ENCODE assay signal across 31 mouse cellular contexts in the genomic region with DNA sequence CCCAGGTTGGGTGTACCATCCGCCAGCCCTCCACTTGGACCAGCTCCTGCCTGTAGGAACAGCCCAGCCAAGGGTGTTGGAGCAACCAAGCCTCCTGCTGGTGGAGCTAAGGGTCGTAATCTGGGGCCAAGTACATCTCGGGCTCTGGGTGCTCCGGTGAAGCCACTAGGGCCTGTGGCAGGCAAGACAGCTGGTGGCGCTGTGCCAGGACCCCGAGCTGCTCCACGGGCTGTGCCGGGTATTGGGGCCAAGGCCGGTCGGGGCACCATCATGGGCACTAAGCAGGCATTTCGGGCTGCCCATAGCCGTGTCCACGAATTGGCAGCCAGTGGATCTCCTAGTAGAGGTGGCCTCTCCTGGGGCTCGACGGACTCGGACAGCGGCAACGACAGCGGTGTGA. TPM values are rescaled to one million over a fixed set of nuclear protein-coding genes. Genes with fewer than 3 reads are reported as not detected.
DNase-seq lines count a peak whose midpoint lies in the region; ATAC-seq and TF ChIP-seq lines count a peak whose summit lies in the region.
"Had no signal": no experiment of that assay in that cellular context is flagged by ENCODE, and none has a peak within 500 bp of the region (broad histone marks: within the 10 kb centered on the region; RNA-seq: fewer than 3 reads in every experiment).

No protein-coding gene starts in this region.

- no peaks in the 10 kb centered on the region for H3K4me1 ChIP-seq in kidney, adult 2 months (ENCODE audit: control insufficient read depth, insufficient read depth, low read length)
- H3K4me1 ChIP-seq in G1E (ENCODE audit: insufficient read depth, low read depth, low read length): no peaks in the 10 kb centered on the region; the same call in 1 of the 2 replicates
- H3K4me1 ChIP-seq in limb, embryonic 10.5 days: peaks cover 38% of the 10 kb centered on the region
- H3K4me1 ChIP-seq: liver, embryonic 15.5 days had no signal

- peak; percentile 60 for DNase-seq in adrenal gland, postnatal 10 days
- no peak for DNase-seq in adrenal gland, adult 8-10 months
- peak; percentile 11 to 34 for DNase-seq in kidney, postnatal 25 days
- no peak for DNase-seq in kidney, adult 2 months
- DNase-seq in G1E (ENCODE audit: low spot score): no peak
- DNase-seq in limb, embryonic 10.5 days (ENCODE audit: low spot score): no peak
- DNase-seq in embryo, embryonic 11 days: no peak
- DNase-seq: cerebellum, adult 11 months; cerebellum, adult 9-11 months; forebrain, postnatal 0 days; kidney, adult 11 months; kidney, postnatal 36 days; lung, embryonic 14.5 days; lung, postnatal 14 days; right cerebral cortex, adult 18-20 months; spleen, adult 18-20 months; thymus, adult 2 months; thymus, postnatal 36 days had no signal

- no peak for ATAC-seq in G1E (ENCODE audit: extremely low read depth, insufficient number of reproducible peaks, low FRiP score, poor library complexity, severe bottlenecking)
- ATAC-seq: forebrain, postnatal 0 days; inflammation-experienced regulatory T-cells, adult 6 months; midbrain, embryonic 16.5 days had no signal

- H3K36me3 ChIP-seq in kidney, adult 2 months (ENCODE audit: control insufficient read depth, insufficient read depth, low read length): no peaks in the 10 kb centered on the region
- no peaks in the 10 kb centered on the region for H3K36me3 ChIP-seq in G1E (replicated peaks)
- H3K36me3 ChIP-seq in limb, embryonic 10.5 days: peaks cover 79% of the 10 kb centered on the region
- H3K36me3 ChIP-seq: heart, embryonic 15.5 days; liver, embryonic 15.5 days had no signal

- no peak overlapping the region for H3K27ac ChIP-seq in kidney, adult 2 months (ENCODE audit: insufficient read depth, low read depth, low read length)
- H3K27ac ChIP-seq in limb, embryonic 10.5 days: peak overlapping the region; percentile 25
- H3K27ac ChIP-seq: heart, embryonic 10.5 days; heart, embryonic 15.5 days; hindbrain, embryonic 12.5 days; kidney, embryonic 15.5 days; layer of hippocampus, adult 2 months; limb, embryonic 12.5 days; liver, embryonic 15.5 days had no signal

- WGBS in kidney, adult 2 months: 97% methylated on average over 19 of the region's 19 CpGs
- 95% methylated on average over 19 of the region's 19 CpGs for WGBS in limb, embryonic 10.5 days

- H3K4me3 ChIP-seq in kidney, adult 2 months (ENCODE audit: insufficient read depth, low read depth, low read length): no peak overlapping the region
- 0 out of 2 replicates have a peak overlapping the region, but pooled peaks have one; percentile 10 for H3K4me3 ChIP-seq in G1E (ENCODE audit: low read depth, low read length)
- H3K4me3 ChIP-seq in limb, embryonic 10.5 days: no peak overlapping the region
- H3K4me3 ChIP-seq: erythroblast, embryonic 14.5 days; heart, embryonic 10.5 days; heart, embryonic 15.5 days; hindbrain, embryonic 12.5 days; kidney, embryonic 15.5 days; layer of hippocampus, adult 2 months; limb, embryonic 12.5 days; liver, embryonic 15.5 days had no signal

- H3K9me3 ChIP-seq in G1E (replicated peaks): peaks cover 31% of the 10 kb centered on the region
- no peaks in the 10 kb centered on the region for H3K9me3 ChIP-seq in limb, embryonic 10.5 days (replicated peaks)
- H3K9me3 ChIP-seq: heart, embryonic 10.5 days; heart, embryonic 15.5 days; kidney, embryonic 15.5 days; limb, embryonic 12.5 days; liver, embryonic 15.5 days had no signal

- no peak for TF ChIP-seq CTCF in kidney, adult 2 months (conservative IDR thresholded peaks at IDR 0.05; ENCODE audit: insufficient read depth, insufficient read length, low read depth, low read length)
- no peak for TF ChIP-seq CTCF in G1E (IDR thresholded peaks at IDR 0.05; ENCODE audit: low read depth, low read length)

- H3K27me3 ChIP-seq in kidney, adult 2 months (replicated peaks; ENCODE audit: control insufficient read depth, insufficient read depth, low read length): no peaks in the 10 kb centered on the region
- no peaks in the 10 kb centered on the region; the same call in 1 of the 2 replicates for H3K27me3 ChIP-seq in G1E (ENCODE audit: insufficient read depth, low read length)
- H3K27me3 ChIP-seq in limb, embryonic 10.5 days (ENCODE audit: low read depth, poor library complexity, severe bottlenecking): no peaks in the 10 kb centered on the region
- H3K27me3 ChIP-seq: heart, embryonic 15.5 days; kidney, embryonic 15.5 days; limb, embryonic 12.5 days; liver, embryonic 15.5 days had no signal

- no peak for TF ChIP-seq POLR2A in kidney, adult 2 months (IDR thresholded peaks at IDR 0.05; ENCODE audit: low read depth, low read length)

RNA-seq across cellular contexts. Expression of gene Kif26a, which starts 31.7 kb away (rescaled TPM):
- total RNA-seq in adrenal gland, postnatal 10 days (2021): 10 to 100 TPM; 20.0 to 25.4 TPM
- 10 to 100 TPM; 11.4 to 19.1 (median 14.7) TPM for total RNA-seq in adrenal gland, adult 8-10 months (2022)
- polyA plus RNA-seq in kidney, adult 2 months (2012; rRNA removed): 3.8 and 4.2 TPM in 2 replicates
- total RNA-seq in G1E (2014; fragmentation: Nextera tagmentation) (not detected in 2 replicates), G1E (2017) (0.06 TPM in 1 of 2 replicates, not detected in the other)
- not detected in 2 replicates for polyA plus RNA-seq in G1E (2012)
- 2.8 and 3.9 TPM in 2 replicates for polyA plus RNA-seq in limb, embryonic 10.5 days (2016; fragmentation: Nextera tagmentation; extraction: Ambion mirVana)
- total RNA-seq: common myeloid progenitor, adult 5-6 weeks; granulocyte monocyte progenitor cell, adult 5-6 weeks; neutrophil, adult 5-6 weeks had no signal
- polyA plus RNA-seq: erythroblast, embryonic 14.5 days; inflammation-experienced regulatory T-cells, adult 6 months had no signal

Comparison
In these comparisons a context has a peak if more than half of its experiments do, and no peak if none do; other contexts are left out.
1. DNase-seq: peak in adrenal gland, postnatal 10 days (single experiment) and kidney, postnatal 25 days (2 of 2); none in adrenal gland, adult 8-10 months (single experiment), kidney, adult 2 months (single experiment), G1E (single experiment), limb, embryonic 10.5 days (single experiment) and embryo, embryonic 11 days (single experiment).
2. RNA of gene Kif26a, which starts 31.7 kb away (total RNA-seq): 20.0 to 25.4 TPM in adrenal gland, postnatal 10 days and 11.4 to 19.1 TPM in adrenal gland, adult 8-10 months; 0.06 TPM in G1E; every median in the first group is over 10 times any median in the second.